Mouse (Mus musculus) Muller cell, postnatal 12 days (primary cell): ENCODE results near the gene Bptf.
"Not testable (repeated sequence)": the region's sequence is repeated elsewhere in the genome, so short reads cannot be mapped to it uniquely, and the experiment has no call there.

Experiments
- DNase-seq: peaks from one replicate; pipeline ENCODE4 v3.0.0-alpha.2; 2015; ENCODE audit errors: inconsistent ontology term

Bptf gene

GRCm38 (mm10) chr11:107054870-107055269 lies 77.1 kb downstream of the Bptf start:
- DNase-seq, result no peak

GRCm38 (mm10) chr11:107046766-107047620 lies 84.9 kb downstream of the Bptf start:
- no peak for DNase-seq

GRCm38 (mm10) chr11:107045546-107045945 lies 86.4 kb downstream of the Bptf start:
- DNase-seq, result no peak

GRCm38 (mm10) chr11:107044321-107044720 lies 87.6 kb downstream of the Bptf start:
- DNase-seq, result peak; percentile 42

- no peak for DNase-seq
Observed at GRCm38 (mm10) chr11:107043361-107043760, 88.6 kb downstream of the Bptf start.

GRCm38 (mm10) chr11:107041396-107041795 lies 90.5 kb downstream of the Bptf start:
- no peak for DNase-seq

GRCm38 (mm10) chr11:107039417-107039816 lies 92.5 kb downstream of the Bptf start:
- DNase-seq, result no peak

GRCm38 (mm10) chr11:107034085-107034810 lies 97.7 kb downstream of the Bptf start:
- no peak for DNase-seq

GRCm38 (mm10) chr11:107031635-107032034 lies 100.3 kb downstream of the Bptf start:
- no peak for DNase-seq

- no peak for DNase-seq
Observed at GRCm38 (mm10) chr11:107029536-107029935, 102.4 kb downstream of the Bptf start.

GRCm38 (mm10) chr11:107028754-107029153 lies 103.2 kb downstream of the Bptf start:
- no peak for DNase-seq

GRCm38 (mm10) chr11:107028275-107028618 lies 103.7 kb downstream of the Bptf start:
- DNase-seq, result no peak

- DNase-seq, result peak; percentile 95
Observed at GRCm38 (mm10) chr11:107027431-107028274, 104.3 kb downstream of the Bptf start.

- DNase-seq, result peak; percentile 54
Observed at GRCm38 (mm10) chr11:107026554-107027430, 105.1 kb downstream of the Bptf start.

GRCm38 (mm10) chr11:107025411-107026321 lies 106.3 kb downstream of the Bptf start, which contains the start of gene 1810010H24Rik:
Gene 1810010H24Rik, plus strand, starts transcription at chr11:107025681.
- DNase-seq, result peak; percentile 67

- DNase-seq, result no peak
Observed at GRCm38 (mm10) chr11:107024406-107024805, 107.5 kb downstream of the Bptf start.

- DNase-seq, result no peak
Observed at GRCm38 (mm10) chr11:107022050-107022683, 109.8 kb downstream of the Bptf start.

GRCm38 (mm10) chr11:107019722-107020121 lies 112.2 kb downstream of the Bptf start:
- DNase-seq, result not testable (repeated sequence)

- DNase-seq, result no peak
Observed at GRCm38 (mm10) chr11:107019318-107019717, 112.6 kb downstream of the Bptf start.
